Mouse (Mus musculus) lung, postnatal 0 days (tissue): ENCODE results near the gene Traf7.

ENCODE experiments used
- CTCF ChIP-seq: IDR thresholded peaks from 2 replicates; pipeline ENCODE4 v1.5.1; 2016; ENCODE audit warnings: antibody characterized with exemption, mild to moderate bottlenecking
- EP300 ChIP-seq: IDR thresholded peaks from 2 replicates; pipeline ENCODE4 v1.6.1; 2016; ENCODE audit warnings: antibody characterized with exemption, mild to moderate bottlenecking, control low read depth

GRCm38 (mm10) chr17:24531064-24531463 is 3.3 kb upstream of the Traf7 start:
- TF ChIP-seq CTCF = no peak
- TF ChIP-seq EP300 = no peak
